In the genomic region with DNA sequence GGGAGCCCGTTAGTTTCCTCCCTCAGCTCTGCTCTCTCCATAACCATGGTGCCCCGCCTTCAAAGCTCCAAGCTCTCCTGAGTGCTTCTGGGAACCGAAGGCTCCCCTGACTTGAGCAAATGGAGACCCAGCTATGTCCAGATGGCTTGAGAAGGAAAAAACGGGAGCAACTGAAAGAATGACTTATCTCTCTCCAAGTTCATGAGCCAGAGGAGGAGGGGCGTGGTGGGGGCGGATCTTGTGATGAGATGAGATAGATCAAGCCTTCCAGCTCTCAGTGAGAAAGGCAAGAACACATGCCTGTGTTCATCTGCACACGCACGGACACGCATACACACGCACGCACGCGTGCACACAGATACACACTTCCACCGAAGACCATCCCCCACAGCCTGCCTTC, we compare ENCODE assay signal across 10 mouse cellular contexts. TPM values are rescaled to one million over a fixed set of nuclear protein-coding genes. Genes with fewer than 3 reads are reported as not detected.
DNase-seq lines count a peak whose midpoint lies in the region; ATAC-seq lines count a peak whose summit lies in the region.
"Had no signal": no experiment of that assay in that cellular context is flagged by ENCODE, and none has a peak within 500 bp of the region (broad histone marks: within the 10 kb centered on the region; RNA-seq: fewer than 3 reads in every experiment).

No protein-coding gene starts in this region.

- H3K4me1 ChIP-seq in hindbrain, embryonic 10.5 days (replicated peaks): peaks cover 54% of the 10 kb centered on the region
- no peaks in the 10 kb centered on the region for H3K4me1 ChIP-seq in hindbrain, embryonic 11.5 days (replicated peaks; ENCODE audit: control insufficient read depth, insufficient read depth, low read length)
- H3K4me1 ChIP-seq in midbrain, embryonic 10.5 days: peaks cover 41% of the 10 kb centered on the region
- peaks cover 22% of the 10 kb centered on the region for H3K4me1 ChIP-seq in midbrain, embryonic 13.5 days (replicated peaks)

- H3K36me3 ChIP-seq in hindbrain, embryonic 10.5 days: no peaks in the 10 kb centered on the region
- H3K36me3 ChIP-seq in hindbrain, embryonic 11.5 days (ENCODE audit: control insufficient read depth, insufficient read depth, low read length): no peaks in the 10 kb centered on the region
- no peaks in the 10 kb centered on the region for H3K36me3 ChIP-seq in midbrain, embryonic 10.5 days
- no peaks in the 10 kb centered on the region for H3K36me3 ChIP-seq in midbrain, embryonic 13.5 days
- H3K36me3 ChIP-seq: heart, embryonic 10.5 days had no signal

- ATAC-seq in hindbrain, embryonic 11.5 days (ENCODE audit: low FRiP score): no peak
- no peak for ATAC-seq in midbrain, embryonic 13.5 days

- H3K4me3 ChIP-seq in hindbrain, embryonic 10.5 days: 0 out of 2 replicates have a peak overlapping the region, but pooled peaks have one; percentile 7
- H3K4me3 ChIP-seq in hindbrain, embryonic 11.5 days (ENCODE audit: low read depth, low read length): no peak overlapping the region
- H3K4me3 ChIP-seq in midbrain, embryonic 10.5 days: no peak overlapping the region
- no peak overlapping the region for H3K4me3 ChIP-seq in midbrain, embryonic 13.5 days (replicated peaks)
- H3K4me3 ChIP-seq: layer of hippocampus, adult 2 months had no signal

- H3K4me2 ChIP-seq in hindbrain, embryonic 11.5 days (replicated peaks; ENCODE audit: low read depth, low read length): no peak overlapping the region
- no peak overlapping the region for H3K4me2 ChIP-seq in midbrain, embryonic 13.5 days (replicated peaks)

- no peak overlapping the region for H3K27ac ChIP-seq in hindbrain, embryonic 10.5 days
- H3K27ac ChIP-seq in hindbrain, embryonic 11.5 days (ENCODE audit: low read depth, low read length): no peak overlapping the region
- H3K27ac ChIP-seq in midbrain, embryonic 10.5 days (replicated peaks): peak overlapping the region; percentile 17; the same call in 1 of the 2 replicates
- H3K27ac ChIP-seq in midbrain, embryonic 13.5 days: no peak overlapping the region
- H3K27ac ChIP-seq: layer of hippocampus, adult 2 months had no signal

- peaks cover 39% of the 10 kb centered on the region for H3K27me3 ChIP-seq in hindbrain, embryonic 10.5 days (ENCODE audit: insufficient read depth, poor library complexity, severe bottlenecking)
- H3K27me3 ChIP-seq in hindbrain, embryonic 11.5 days (ENCODE audit: control insufficient read depth, insufficient read depth, low read length): no peaks in the 10 kb centered on the region
- H3K27me3 ChIP-seq in midbrain, embryonic 10.5 days (ENCODE audit: low read depth, poor library complexity, severe bottlenecking): peaks cover 33% of the 10 kb centered on the region
- H3K27me3 ChIP-seq in midbrain, embryonic 13.5 days: peaks cover 2% of the 10 kb centered on the region; the same call in 1 of the 2 replicates

- H3K9me3 ChIP-seq in hindbrain, embryonic 10.5 days: no peaks in the 10 kb centered on the region
- H3K9me3 ChIP-seq in hindbrain, embryonic 11.5 days (ENCODE audit: control insufficient read depth, low read length): no peaks in the 10 kb centered on the region
- H3K9me3 ChIP-seq in midbrain, embryonic 10.5 days (replicated peaks): no peaks in the 10 kb centered on the region
- H3K9me3 ChIP-seq in midbrain, embryonic 13.5 days: no peaks in the 10 kb centered on the region
- H3K9me3 ChIP-seq: heart, embryonic 10.5 days had no signal

- WGBS in hindbrain, embryonic 10.5 days: 79% methylated on average over 14 of the region's 14 CpGs
- WGBS in hindbrain, embryonic 11.5 days: 67% methylated on average over 14 of the region's 14 CpGs
- 83% methylated on average over 14 of the region's 14 CpGs for WGBS in midbrain, embryonic 10.5 days
- WGBS in midbrain, embryonic 13.5 days: 79% methylated on average over 14 of the region's 14 CpGs

- DNase-seq in hindbrain, embryonic 10.5 days (ENCODE audit: low spot score): no peak
- DNase-seq in hindbrain, embryonic 11.5 days (ENCODE audit: low spot score): no peak
- DNase-seq in midbrain, embryonic 10.5 days (ENCODE audit: low spot score): no peak
- DNase-seq in c-Kit-positive CD71-positive TER-119-negative erythroid progenitor cells, embryonic 14.5 days (ENCODE audit: low read depth): peak; percentile 9
- peak; percentile 27 for DNase-seq in lung, postnatal 14 days
- DNase-seq in thymus, adult 18-20 months: no peak
- DNase-seq in layer of hippocampus, adult 8-10 months (ENCODE audit: low spot score in 2 of 2): no peak

- H3K9ac ChIP-seq in hindbrain, embryonic 11.5 days (ENCODE audit: low read depth, low read length): no peak overlapping the region
- H3K9ac ChIP-seq in midbrain, embryonic 13.5 days (replicated peaks): no peak overlapping the region; the same call in 1 of the 2 replicates

RNA-seq across cellular contexts. Expression of gene Meltf, which starts 4.7 kb away (rescaled TPM):
- 0.07 and 0.20 TPM in 2 replicates for polyA plus RNA-seq in hindbrain, embryonic 10.5 days (2016; fragmentation: Nextera tagmentation; extraction: Ambion mirVana)
- not detected in 2 replicates for polyA plus RNA-seq in hindbrain, embryonic 11.5 days (2014; fragmentation: Nextera tagmentation; extraction: Ambion mirVana)
- polyA plus RNA-seq in midbrain, embryonic 10.5 days (2016; fragmentation: Nextera tagmentation; extraction: Ambion mirVana): 0.10 TPM in 1 of 2 replicates, not detected in the other
- 0.16 and 0.17 TPM in 2 replicates for polyA plus RNA-seq in midbrain, embryonic 13.5 days (2015; fragmentation: Nextera tagmentation; extraction: Ambion mirVana)
- under 1 TPM in 3 of 4 experiments, not detected in 1; 0.24 to 0.61 (median 0.45) TPM for total RNA-seq in layer of hippocampus, adult 8-10 months (2022)

RNA-seq across cellular contexts. Expression of gene Pigz, which starts 50.3 kb away (rescaled TPM):
- 1.6 and 2.0 TPM in 2 replicates for polyA plus RNA-seq in hindbrain, embryonic 10.5 days (2016; fragmentation: Nextera tagmentation; extraction: Ambion mirVana)
- polyA plus RNA-seq in hindbrain, embryonic 11.5 days (2014; fragmentation: Nextera tagmentation; extraction: Ambion mirVana): 1.2 and 1.5 TPM in 2 replicates
- polyA plus RNA-seq in midbrain, embryonic 10.5 days (2016; fragmentation: Nextera tagmentation; extraction: Ambion mirVana): 1.4 and 1.8 TPM in 2 replicates
- polyA plus RNA-seq in midbrain, embryonic 13.5 days (2015; fragmentation: Nextera tagmentation; extraction: Ambion mirVana): 2.5 and 3.3 TPM in 2 replicates
- total RNA-seq in layer of hippocampus, adult 8-10 months (2022): 10 to 100 TPM; 17.5 to 25.7 (median 21.0) TPM

Comparison
In these comparisons a context has a peak if more than half of its experiments do, and no peak if none do; other contexts are left out.
1. DNase-seq: peak in c-Kit-positive CD71-positive TER-119-negative erythroid progenitor cells, embryonic 14.5 days (single experiment) and lung, postnatal 14 days (single experiment); none in hindbrain, embryonic 10.5 days (single experiment), hindbrain, embryonic 11.5 days (single experiment), midbrain, embryonic 10.5 days (single experiment), thymus, adult 18-20 months (0 of 2) and layer of hippocampus, adult 8-10 months (0 of 2).